Mouse (Mus musculus) hindbrain, embryonic 14.5 days (tissue): ENCODE data around the gene Hoxb4. TPM values are rescaled to one million over a fixed set of nuclear protein-coding genes. Genes with fewer than 3 reads are reported as not detected.

ENCODE experiments used
- ATAC-seq: fragments of 200-750 bp; cut with Nextera tagmentation; 2 replicates; pipeline ENCODE4 v1.8.0; 2017; ENCODE audit warnings: moderate number of reproducible peaks, mild to moderate bottlenecking, moderate TSS enrichment, moderate library complexity; ENCODE audit not compliant: low FRiP score
- DNase-seq: peaks from one replicate; pipeline ENCODE4 v3.0.0-alpha.2; 2015; ENCODE audit warnings: low spot score
- H3K27ac ChIP-seq: fragments of 300-500 bp; sonication (generic); 2 replicates; pipeline ENCODE4 v1.5.1; 2014; ENCODE audit warnings: mild to moderate bottlenecking, moderate library complexity
- H3K27me3 ChIP-seq: fragments of 300-500 bp; sonication (generic); 2 replicates; pipeline ENCODE4 v1.6.1; 2014; ENCODE audit warnings: mild to moderate bottlenecking, low read length, mixed read lengths; ENCODE audit not compliant: control insufficient read depth, insufficient read depth
- H3K36me3 ChIP-seq: fragments of 300-500 bp; sonication (generic); replicated peaks from 2 replicates; pipeline ENCODE4 v1.6.1; 2014; ENCODE audit not compliant: control insufficient read depth, insufficient read depth
- H3K4me1 ChIP-seq: fragments of 300-500 bp; sonication (generic); replicated peaks from 2 replicates; pipeline ENCODE4 v1.6.1; 2014; ENCODE audit warnings: antibody characterized with exemption, low read length, mixed read lengths; ENCODE audit not compliant: control insufficient read depth, insufficient read depth
- H3K4me2 ChIP-seq: fragments of 300-500 bp; sonication (generic); replicated peaks from 2 replicates; pipeline ENCODE4 v1.6.1; 2014; ENCODE audit warnings: mild to moderate bottlenecking, moderate library complexity
- H3K4me3 ChIP-seq: fragments of 300-500 bp; sonication (generic); replicated peaks from 2 replicates; pipeline ENCODE4 v1.5.1; 2014; ENCODE audit warnings: mild to moderate bottlenecking, low read length
- H3K9ac ChIP-seq: fragments of 300-500 bp; sonication (generic); 2 replicates; pipeline ENCODE4 v1.6.1; 2014
- H3K9me3 ChIP-seq: fragments of 300-500 bp; sonication (generic); 2 replicates; pipeline ENCODE4 v1.6.1; 2016; ENCODE audit warnings: low read length; ENCODE audit not compliant: control insufficient read depth
- WGBS: fragments of 180-500 bp; shearing (Covaris S2); extraction: QIAGEN DNeasy Blood & Tissue Kit; methylation state at CpG from one replicate; pipeline ENCODE4 v1.1.7; 2014; 5-methylcytosine and 5-hydroxymethylcytosine counted together
- polyA plus RNA-seq: library from polyadenylated mRNA; unstranded; fragments of >200 nt; fragmentation: Nextera tagmentation; extraction: Ambion mirVana; gene quantifications from 2 replicates; pipeline ENCODE4 v1.2.1, GENCODE M21; 2014

Gene Hoxb4
- polyA plus RNA-seq, 1 experiment from 2014 or later, result 5.4 TPM

- ATAC-seq (no peak), DNase-seq (no peak)
- Histone ChIP-seq H3K4me1 (no peaks in the 10 kb centered on the region), H3K27me3 (peaks cover 89% of the 10 kb centered on the region), H3K9ac (peak overlapping the region; percentile 33; the same call in 1 of the 2 replicates), H3K9me3 (no peaks in the 10 kb centered on the region), H3K4me2 (no peak overlapping the region), H3K27ac (peak overlapping the region; percentile 47; the same call in 1 of the 2 replicates), H3K36me3 (no peaks in the 10 kb centered on the region), H3K4me3 (no peak overlapping the region)
- WGBS, result 24% methylated on average over 14 of the region's 14 CpGs
Measured at GRCm38 (mm10) chr11:96278324-96278723, 39.7 kb upstream of the Hoxb4 start.

GRCm38 (mm10) chr11:96278773-96279172 is 39.3 kb upstream of the Hoxb4 start:
- ATAC-seq (peak; percentile 68; the same call in 1 of the 2 replicates), DNase-seq (peak; percentile 90)
- Histone ChIP-seq H3K4me2 (peak overlapping the region; percentile 24; the same call in 1 of the 2 replicates), H3K9me3 (no peaks in the 10 kb centered on the region), H3K9ac (no peak overlapping the region), H3K4me1 (no peaks in the 10 kb centered on the region), H3K27me3 (peaks cover 89% of the 10 kb centered on the region), H3K36me3 (no peaks in the 10 kb centered on the region), H3K27ac (0 out of 2 replicates have a peak overlapping the region, but pooled peaks have one; percentile 47), H3K4me3 (no peak overlapping the region)
- under 1% methylated on average over 9 of the region's 9 CpGs for WGBS

GRCm38 (mm10) chr11:96279421-96280233 is 38.4 kb upstream of the Hoxb4 start:
- 3% methylated on average over 31 of the region's 31 CpGs for WGBS
- H3K4me1 ChIP-seq, result no peaks in the 10 kb centered on the region
- H3K9ac ChIP-seq, result peak overlapping the region; percentile 12; the same call in 1 of the 2 replicates
- H3K4me2 ChIP-seq, result peak overlapping the region; percentile 24
- no peaks in the 10 kb centered on the region for H3K9me3 ChIP-seq
- peaks cover 89% of the 10 kb centered on the region for H3K27me3 ChIP-seq
- no peak for DNase-seq
- peak overlapping the region; percentile 14 for H3K27ac ChIP-seq
- no peak for ATAC-seq
- peak overlapping the region; percentile 4; the same call in 1 of the 2 replicates for H3K4me3 ChIP-seq
- H3K36me3 ChIP-seq, result no peaks in the 10 kb centered on the region

GRCm38 (mm10) chr11:96280399-96281378 is 37.4 kb upstream of the Hoxb4 start:
- Histone ChIP-seq H3K9ac (0 out of 2 replicates have a peak overlapping the region, but pooled peaks have one; percentile 12), H3K4me1 (no peaks in the 10 kb centered on the region), H3K27ac (peak overlapping the region; percentile 4; the same call in 1 of the 2 replicates), H3K9me3 (no peaks in the 10 kb centered on the region), H3K4me3 (peak overlapping the region; percentile 39; the same call in 1 of the 2 replicates), H3K36me3 (no peaks in the 10 kb centered on the region), H3K27me3 (peaks cover 89% of the 10 kb centered on the region), H3K4me2 (peak overlapping the region; percentile 37)
- DNase-seq, result no peak
- WGBS, result 8% methylated on average over 8 of the region's 8 CpGs
- ATAC-seq, result no peak

- H3K4me2 ChIP-seq, result peak overlapping the region; percentile 37
- H3K9ac ChIP-seq, result 0 out of 2 replicates have a peak overlapping the region, but pooled peaks have one; percentile 10
- no peaks in the 10 kb centered on the region for H3K4me1 ChIP-seq
- H3K36me3 ChIP-seq, result no peaks in the 10 kb centered on the region
- ATAC-seq (no peak), DNase-seq (no peak)
- H3K9me3 ChIP-seq, result no peaks in the 10 kb centered on the region
- 6% methylated on average over 18 of the region's 18 CpGs for WGBS
- H3K27ac ChIP-seq, result peak overlapping the region; percentile 63
- H3K27me3 ChIP-seq, result peaks cover 89% of the 10 kb centered on the region
- peak overlapping the region; percentile 39; the same call in 1 of the 2 replicates for H3K4me3 ChIP-seq
Measured at GRCm38 (mm10) chr11:96281396-96281795, 36.7 kb upstream of the Hoxb4 start.

GRCm38 (mm10) chr11:96281855-96282570 is 36.1 kb upstream of the Hoxb4 start, which contains the start of gene Hoxb8:
TSS of gene Hoxb8 (plus strand) at chr11:96281905.
- Histone ChIP-seq H3K36me3 (no peaks in the 10 kb centered on the region), H3K27me3 (peaks cover 89% of the 10 kb centered on the region), H3K4me2 (peak within 1 kb of the TSS; percentile 46), H3K9ac (peak within 1 kb of the TSS; percentile 63; the same call in 1 of the 2 replicates), H3K27ac (peak within 1 kb of the TSS; percentile 69), H3K4me1 (no peaks in the 10 kb centered on the region), H3K4me3 (peak within 1 kb of the TSS; percentile 39), H3K9me3 (no peaks in the 10 kb centered on the region)
- WGBS, result 1% methylated on average over 27 of the region's 27 CpGs
- no peak for ATAC-seq
- no peak for DNase-seq

GRCm38 (mm10) chr11:96282795-96283430 is 35.2 kb upstream of the Hoxb4 start:
- H3K4me1 ChIP-seq, result no peaks in the 10 kb centered on the region
- H3K27ac ChIP-seq, result peak overlapping the region; percentile 69
- DNase-seq (no peak), ATAC-seq (no peak)
- H3K36me3 ChIP-seq, result no peaks in the 10 kb centered on the region
- under 1% methylated on average over 49 of the region's 49 CpGs for WGBS
- no peaks in the 10 kb centered on the region for H3K9me3 ChIP-seq
- peak overlapping the region; percentile 46; the same call in 1 of the 2 replicates for H3K4me2 ChIP-seq
- H3K9ac ChIP-seq, result peak overlapping the region; percentile 63
- H3K4me3 ChIP-seq, result peak overlapping the region; percentile 39
- peaks cover 89% of the 10 kb centered on the region for H3K27me3 ChIP-seq
